Mouse (Mus musculus) kidney, postnatal 0 days (tissue): ENCODE data around the gene Rnf130. TPM values are rescaled to one million over a fixed set of nuclear protein-coding genes. Genes with fewer than 3 reads are reported as not detected.
A peak's percentile ranks its signal among the peaks of the same experiment; 100 is the strongest.

Source experiments
- ATAC-seq: fragments of 200-750 bp; cut with Nextera tagmentation; replicated peaks from 2 replicates; pipeline ENCODE4 v1.8.0; 2017; ENCODE audit warnings: low read depth, moderate number of reproducible peaks, moderate TSS enrichment, moderate library complexity; ENCODE audit not compliant: low FRiP score
- DNase-seq: peaks from one replicate; pipeline ENCODE4 v3.0.0-alpha.2; 2016; ENCODE audit warnings: low spot score
- H3K27ac ChIP-seq: fragments of 300-500 bp; sonication (generic); 2 replicates; pipeline ENCODE4 v1.5.1; 2014; ENCODE audit warnings: mild to moderate bottlenecking
- H3K27me3 ChIP-seq: fragments of 300-500 bp; sonication (generic); 2 replicates; pipeline ENCODE4 v1.6.1; 2014; ENCODE audit warnings: low read length, mixed read lengths; ENCODE audit not compliant: insufficient read depth
- H3K36me3 ChIP-seq: fragments of 300-500 bp; sonication (generic); 2 replicates; pipeline ENCODE4 v1.6.1; 2014; ENCODE audit warnings: low read length, mixed read lengths; ENCODE audit not compliant: insufficient read depth
- H3K4me1 ChIP-seq: fragments of 300-500 bp; sonication (generic); replicated peaks from 2 replicates; pipeline ENCODE4 v1.6.1; 2014; ENCODE audit warnings: antibody characterized with exemption, low read length, mixed read lengths; ENCODE audit not compliant: insufficient read depth
- H3K4me2 ChIP-seq: fragments of 300-500 bp; sonication (generic); 2 replicates; pipeline ENCODE4 v1.6.1; 2014; ENCODE audit warnings: mild to moderate bottlenecking, low read length, moderate library complexity, mixed read lengths
- H3K4me3 ChIP-seq: fragments of 300-500 bp; sonication (generic); replicated peaks from 2 replicates; pipeline ENCODE4 v1.5.1; 2014; ENCODE audit warnings: low read depth, low read length
- H3K9ac ChIP-seq: fragments of 300-500 bp; sonication (generic); 2 replicates; pipeline ENCODE4 v1.6.1; 2014; ENCODE audit warnings: low read depth, low read length
- H3K9me3 ChIP-seq: fragments of 300-500 bp; sonication (generic); replicated peaks from 2 replicates; pipeline ENCODE4 v1.6.1; 2016; ENCODE audit warnings: low read length, inconsistent platforms, mixed read lengths
- CTCF ChIP-seq: IDR thresholded peaks from 2 replicates; pipeline ENCODE4 v1.5.1; 2016; ENCODE audit warnings: antibody characterized with exemption, low read depth, mild to moderate bottlenecking, moderate library complexity
- WGBS: fragments of 180-500 bp; shearing (Covaris S2); extraction: QIAGEN DNeasy Blood & Tissue Kit; methylation state at CpG from one replicate; pipeline ENCODE4 v1.1.7; 2014; 5-methylcytosine and 5-hydroxymethylcytosine counted together
- polyA plus RNA-seq: library from polyadenylated mRNA; unstranded; fragments of >200 nt; fragmentation: Nextera tagmentation; extraction: Ambion mirVana; gene quantifications from 2 replicates; pipeline ENCODE4 v1.2.1, GENCODE M21; 2015

Gene Rnf130
- polyA plus RNA-seq, 1 experiment from 2014 or later = 104 TPM

GRCm38 (mm10) chr11:49982881-49983280 is 42.3 kb upstream of the Rnf130 start:
- Histone ChIP-seq H3K9ac (no peak overlapping the region), H3K4me1 (no peaks in the 10 kb centered on the region), H3K27me3 (no peaks in the 10 kb centered on the region), H3K27ac (no peak overlapping the region), H3K4me2 (no peak overlapping the region), H3K9me3 (no peaks in the 10 kb centered on the region), H3K4me3 (no peak overlapping the region), H3K36me3 (no peaks in the 10 kb centered on the region)
- DNase-seq = no peak
- ATAC-seq = no peak
- WGBS = 39% methylated on average over 4 of the region's 4 CpGs
- TF ChIP-seq CTCF = no peak

DNA sequence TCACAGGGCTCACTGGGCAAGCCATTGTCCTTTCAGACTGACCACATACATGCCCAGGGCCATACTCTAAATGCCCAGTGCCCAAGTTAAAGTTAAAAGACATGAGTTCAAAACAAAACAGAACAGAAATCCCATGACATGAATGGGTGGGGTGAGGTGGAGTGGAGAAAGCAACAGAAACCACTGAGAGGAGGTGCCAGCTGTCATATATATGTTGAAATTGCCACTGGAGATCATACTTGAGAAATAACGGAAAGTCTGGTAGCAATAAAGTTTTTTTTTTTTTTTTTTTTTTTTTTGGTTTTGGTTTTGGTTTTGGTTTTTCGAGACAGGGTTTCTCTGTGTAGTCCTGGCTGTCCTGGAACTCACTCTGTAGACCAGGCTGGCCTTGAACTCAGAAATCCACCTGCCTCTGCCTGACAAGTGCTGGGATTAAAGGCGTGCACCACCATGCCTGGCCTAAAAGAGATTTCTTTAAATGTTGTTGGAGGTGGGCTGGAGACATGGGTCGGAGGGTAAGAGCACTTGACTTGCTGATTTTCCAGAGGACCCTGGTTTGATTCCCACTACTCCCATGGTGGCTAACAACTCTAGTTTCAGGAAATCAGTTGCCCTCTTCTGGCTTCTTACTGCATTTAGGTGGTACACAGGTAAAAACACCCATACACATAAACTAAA is 41.1 kb upstream of the Rnf130 start:
- ATAC-seq = no peak
- H3K27me3 ChIP-seq = no peaks in the 10 kb centered on the region
- no peak for DNase-seq
- TF ChIP-seq CTCF = no peak
- 83% methylated on average over 4 of the region's 4 CpGs for WGBS
- no peaks in the 10 kb centered on the region for H3K4me1 ChIP-seq
- no peaks in the 10 kb centered on the region for H3K36me3 ChIP-seq
- H3K9ac ChIP-seq = no peak overlapping the region
- no peaks in the 10 kb centered on the region for H3K9me3 ChIP-seq
- no peak overlapping the region for H3K27ac ChIP-seq
- H3K4me3 ChIP-seq = no peak overlapping the region
- H3K4me2 ChIP-seq = no peak overlapping the region

GRCm38 (mm10) chr11:49985009-49985408 is 40.1 kb upstream of the Rnf130 start:
- no peak for DNase-seq
- Histone ChIP-seq H3K4me3 (no peak overlapping the region), H3K9me3 (no peaks in the 10 kb centered on the region), H3K4me2 (no peak overlapping the region), H3K4me1 (no peaks in the 10 kb centered on the region), H3K27ac (no peak overlapping the region), H3K36me3 (no peaks in the 10 kb centered on the region), H3K9ac (no peak overlapping the region), H3K27me3 (no peaks in the 10 kb centered on the region)
- 82% methylated on average over 4 of the region's 4 CpGs for WGBS
- TF ChIP-seq CTCF = no peak
- no peak for ATAC-seq

DNA sequence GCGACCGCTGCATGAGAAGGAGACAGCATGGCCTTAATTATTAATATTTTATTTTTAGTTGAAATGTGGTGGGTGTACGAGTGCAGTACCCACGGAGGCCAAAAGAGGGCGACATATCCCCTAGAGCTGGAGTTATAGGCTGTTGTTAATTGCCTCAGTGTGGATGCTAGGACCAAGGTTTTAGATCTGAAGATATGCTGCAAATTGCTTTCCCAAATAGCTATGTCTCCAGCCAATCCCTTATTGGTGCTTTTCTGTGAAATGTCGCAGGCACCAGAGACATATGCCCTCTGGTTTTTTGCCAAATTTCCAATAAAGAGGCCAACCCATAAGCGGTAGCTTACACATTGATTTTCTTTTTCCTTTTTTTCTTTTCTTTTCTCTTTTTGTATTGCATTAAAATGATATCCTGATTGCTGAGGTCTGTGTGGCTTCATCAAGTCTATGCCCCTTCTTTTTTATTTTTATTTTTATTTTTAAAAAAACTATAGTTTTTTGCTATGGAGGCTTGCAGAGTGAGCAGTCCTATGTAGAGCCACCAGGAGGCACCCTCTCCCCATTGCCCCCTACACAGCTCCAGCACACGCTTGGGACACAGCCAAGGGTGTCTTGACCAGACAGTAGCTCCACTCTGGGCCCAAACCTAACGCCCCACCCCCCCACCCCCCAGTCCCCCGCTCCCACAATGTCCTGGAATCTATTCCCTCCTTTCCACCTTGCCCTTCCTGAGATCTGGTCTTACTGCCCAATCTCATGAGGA is 38.7 kb upstream of the Rnf130 start:
- Histone ChIP-seq H3K4me2 (no peak overlapping the region), H3K4me1 (no peaks in the 10 kb centered on the region), H3K36me3 (no peaks in the 10 kb centered on the region), H3K9ac (no peak overlapping the region), H3K9me3 (no peaks in the 10 kb centered on the region), H3K27me3 (no peaks in the 10 kb centered on the region), H3K4me3 (no peak overlapping the region), H3K27ac (no peak overlapping the region)
- DNase-seq (peak; percentile 78), ATAC-seq (peak; percentile 72)
- peak; percentile 93 for TF ChIP-seq CTCF
- WGBS = 27% methylated on average over 10 of the region's 10 CpGs

GRCm38 (mm10) chr11:49994536-49994935 is 30.6 kb upstream of the Rnf130 start:
- no peak overlapping the region for H3K4me3 ChIP-seq
- no peaks in the 10 kb centered on the region for H3K9me3 ChIP-seq
- no peak for TF ChIP-seq CTCF
- H3K36me3 ChIP-seq = no peaks in the 10 kb centered on the region
- no peak overlapping the region for H3K4me2 ChIP-seq
- H3K27ac ChIP-seq = no peak overlapping the region
- no peak for ATAC-seq
- no peaks in the 10 kb centered on the region for H3K4me1 ChIP-seq
- no peak for DNase-seq
- H3K9ac ChIP-seq = no peak overlapping the region
- 61% methylated on average over 2 of the region's 2 CpGs for WGBS
- H3K27me3 ChIP-seq = no peaks in the 10 kb centered on the region

GRCm38 (mm10) chr11:49996398-49996797 is 28.7 kb upstream of the Rnf130 start:
- Histone ChIP-seq H3K9me3 (no peaks in the 10 kb centered on the region), H3K36me3 (no peaks in the 10 kb centered on the region), H3K27me3 (no peaks in the 10 kb centered on the region), H3K27ac (no peak overlapping the region), H3K4me3 (no peak overlapping the region), H3K4me1 (no peaks in the 10 kb centered on the region), H3K9ac (no peak overlapping the region), H3K4me2 (no peak overlapping the region)
- ATAC-seq = no peak
- DNase-seq = no peak
- 62% methylated on average over 4 of the region's 4 CpGs for whole genome bisulfite sequencing
- TF ChIP-seq CTCF = no peak
